Mouse (Mus musculus) lung, postnatal 0 days (tissue): ENCODE results near the gene Olfr1100.

ENCODE experiments used
- CTCF ChIP-seq: IDR thresholded peaks from 2 replicates; pipeline ENCODE4 v1.5.1; 2016; ENCODE audit warnings: antibody characterized with exemption, mild to moderate bottlenecking
- EP300 ChIP-seq: IDR thresholded peaks from 2 replicates; pipeline ENCODE4 v1.6.1; 2016; ENCODE audit warnings: antibody characterized with exemption, mild to moderate bottlenecking, control low read depth

DNA sequence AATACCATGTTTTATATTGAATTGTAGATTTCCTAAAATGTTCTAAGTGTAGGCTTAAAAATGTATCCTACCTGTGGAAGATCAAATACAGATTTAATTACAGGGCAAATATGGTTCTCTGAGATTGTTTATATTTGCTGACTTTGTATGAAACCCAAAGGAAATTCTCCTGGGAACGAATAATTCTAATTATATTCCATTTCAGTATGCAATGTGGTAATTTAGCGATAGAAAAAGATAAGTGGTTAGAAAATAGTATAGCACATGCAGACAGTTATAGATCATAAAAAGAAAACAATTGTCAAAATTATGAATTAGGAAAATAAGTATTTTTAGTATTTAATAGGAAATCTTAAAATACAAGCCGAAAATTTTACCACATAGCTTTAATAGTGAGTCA, 11.4 kb upstream of the Olfr1100 start, which contains the start of gene Olfr1101:
- TF ChIP-seq CTCF: no peak
- TF ChIP-seq EP300: no peak
